Mouse (Mus musculus) T-helper 2 cell (primary cell): ENCODE data around the gene Batf3.
"Not testable (repeated sequence)": the region's sequence is repeated elsewhere in the genome, so short reads cannot be mapped to it uniquely, and the experiment has no call there.

Source experiments
- in situ Hi-C: fragments of 300-600 bp; cut with MboI, MseI; formaldehyde crosslinking; loops from one replicate; pipeline ENCODE4 v1.15.1; 2025; ENCODE audit warnings: high pct_unique_total_duplicates

Gene Batf3

DNA sequence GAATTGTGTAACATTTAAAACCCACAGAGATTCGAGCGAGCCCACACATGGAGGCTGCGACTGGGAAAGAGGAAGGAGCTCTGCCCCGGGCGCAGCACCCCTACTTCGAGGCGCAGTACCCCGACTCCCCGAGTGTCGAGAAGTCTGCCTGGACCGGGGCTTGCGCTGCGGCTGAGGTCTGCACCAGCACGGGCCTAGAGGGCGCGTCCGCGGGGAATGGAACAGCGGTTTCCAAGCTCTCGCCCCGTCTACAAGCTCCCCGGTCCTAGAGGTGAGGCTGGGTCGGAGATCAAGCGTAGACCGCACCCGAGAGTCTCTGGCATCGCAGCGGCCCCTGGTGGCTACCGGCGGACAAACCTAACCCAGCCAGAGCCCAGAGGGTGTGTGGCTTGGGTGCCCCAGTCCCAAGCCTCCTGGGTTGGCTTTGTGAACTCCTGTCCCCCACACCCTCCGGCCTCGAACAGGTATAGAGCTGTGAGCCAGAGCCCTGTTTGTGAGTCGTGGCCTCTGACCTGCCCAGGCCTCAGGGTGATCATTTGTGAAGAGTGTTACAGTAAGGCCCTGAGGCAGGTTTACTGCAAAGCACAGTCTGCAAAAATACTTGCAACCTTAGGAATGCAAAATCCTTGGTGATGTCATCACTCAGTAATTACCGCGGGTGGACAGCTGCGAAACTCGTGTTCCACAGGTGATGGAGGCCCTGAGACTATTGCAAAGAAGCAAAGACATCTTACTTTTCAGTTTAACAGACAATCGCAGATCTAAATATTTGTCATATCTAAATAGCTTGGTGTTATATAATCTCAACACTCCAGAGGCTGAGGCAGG is 28.4 kb downstream of the Batf3 start:
- in situ Hi-C loops: loop anchor here (5.0 kb wide), 1 partner anchor 39 kb away; no protein-coding TSS in a partner anchor

DNA sequence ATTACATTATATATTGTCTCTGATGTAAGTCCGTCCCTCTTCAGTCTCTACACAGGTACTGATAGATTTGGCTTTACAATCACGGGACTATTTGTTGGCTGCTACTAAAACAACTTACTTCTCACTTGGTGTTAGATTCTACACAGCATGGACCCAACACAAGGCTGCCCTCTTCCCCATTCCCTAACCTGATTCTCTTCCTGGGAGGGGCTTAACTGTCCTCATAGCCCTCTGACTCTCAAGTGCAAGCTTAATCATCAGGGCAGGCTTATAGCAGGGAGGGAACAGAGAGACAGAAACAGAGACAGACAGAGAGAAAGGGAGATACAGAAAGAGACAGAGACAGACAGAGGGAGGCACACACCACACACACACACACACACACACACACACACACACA is 34.0 kb downstream of the Batf3 start:
- in situ Hi-C loops: no loop called here

DNA sequence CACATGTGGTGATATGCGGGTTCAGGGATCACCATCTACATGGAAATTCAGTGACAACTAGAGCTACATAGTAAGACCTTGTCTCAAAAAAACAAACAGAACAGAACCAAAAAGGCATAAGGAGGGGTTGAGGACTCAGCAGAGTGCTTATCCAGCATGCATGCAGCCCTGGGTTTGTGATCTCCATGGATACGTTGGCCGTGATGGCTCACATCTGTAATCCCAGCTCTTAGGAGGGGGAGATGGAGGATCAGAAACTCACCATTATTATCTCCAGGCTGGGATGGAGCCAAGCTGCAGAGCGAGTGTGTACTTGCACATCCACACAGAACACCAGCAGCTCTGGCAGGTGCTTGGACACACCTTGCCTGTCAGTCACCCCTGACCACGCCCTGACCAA is 34.6 kb downstream of the Batf3 start:
- in situ Hi-C loops: no loop called here

DNA sequence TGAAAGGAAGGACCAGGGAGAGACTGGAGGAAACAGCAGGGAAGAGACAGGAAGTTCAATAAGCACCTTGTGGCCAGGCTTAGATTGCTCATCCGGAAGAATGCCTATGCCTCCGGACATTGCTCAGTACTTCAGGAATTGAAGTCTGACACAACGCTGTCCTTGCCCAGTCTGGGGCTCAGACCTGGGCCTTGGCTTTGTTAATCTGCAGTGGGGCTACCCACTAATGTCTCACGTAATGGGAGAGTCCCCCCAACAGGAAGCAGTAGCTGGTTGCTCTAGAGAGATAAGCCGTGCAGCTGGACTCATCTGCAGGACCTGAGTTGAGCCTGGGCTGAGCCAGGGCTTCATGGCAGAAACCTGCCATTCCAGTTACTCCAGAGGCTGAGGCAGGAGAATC is 35.3 kb downstream of the Batf3 start:
- in situ Hi-C loops: no loop called here

DNA sequence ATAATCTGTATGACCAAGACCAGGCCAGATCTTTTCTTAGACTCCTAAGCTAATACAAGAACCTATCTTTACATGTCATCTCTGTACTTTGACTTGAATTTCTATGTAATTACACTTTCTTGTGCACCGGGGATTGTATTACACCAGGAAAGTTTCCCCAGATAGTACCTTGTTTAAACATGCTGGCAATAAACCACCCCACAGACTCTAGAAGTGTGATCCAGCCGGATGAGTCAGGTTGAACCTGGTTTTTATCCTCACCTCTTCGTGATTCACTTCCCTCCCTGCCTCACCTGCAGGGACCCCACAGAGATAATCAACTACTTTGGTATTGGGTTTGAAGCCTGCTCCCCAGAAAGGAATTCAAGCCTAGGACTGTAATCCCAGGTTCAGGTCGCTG is 37.8 kb downstream of the Batf3 start:
- in situ Hi-C loops: no loop called here

DNA sequence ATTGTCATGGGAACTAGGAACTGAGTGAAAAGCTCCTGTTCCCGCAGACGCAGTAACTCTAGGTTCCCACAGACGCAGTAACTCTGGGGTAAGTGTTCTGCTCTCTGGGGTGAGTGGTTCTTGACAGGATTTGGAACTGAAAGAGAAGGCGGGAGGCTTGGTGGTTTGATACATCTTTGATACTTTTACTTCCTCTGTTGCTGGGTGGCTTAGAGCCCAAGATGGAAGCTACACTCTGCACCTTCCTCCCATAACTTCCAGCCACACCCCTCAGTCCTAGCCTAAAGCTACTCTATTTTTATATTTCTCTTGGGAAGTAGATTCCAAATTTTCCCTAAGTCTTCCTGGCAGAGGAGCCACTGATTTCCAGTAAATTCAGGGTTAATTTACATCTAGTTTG is 40.8 kb downstream of the Batf3 start:
- in situ Hi-C loops: no loop called here

DNA sequence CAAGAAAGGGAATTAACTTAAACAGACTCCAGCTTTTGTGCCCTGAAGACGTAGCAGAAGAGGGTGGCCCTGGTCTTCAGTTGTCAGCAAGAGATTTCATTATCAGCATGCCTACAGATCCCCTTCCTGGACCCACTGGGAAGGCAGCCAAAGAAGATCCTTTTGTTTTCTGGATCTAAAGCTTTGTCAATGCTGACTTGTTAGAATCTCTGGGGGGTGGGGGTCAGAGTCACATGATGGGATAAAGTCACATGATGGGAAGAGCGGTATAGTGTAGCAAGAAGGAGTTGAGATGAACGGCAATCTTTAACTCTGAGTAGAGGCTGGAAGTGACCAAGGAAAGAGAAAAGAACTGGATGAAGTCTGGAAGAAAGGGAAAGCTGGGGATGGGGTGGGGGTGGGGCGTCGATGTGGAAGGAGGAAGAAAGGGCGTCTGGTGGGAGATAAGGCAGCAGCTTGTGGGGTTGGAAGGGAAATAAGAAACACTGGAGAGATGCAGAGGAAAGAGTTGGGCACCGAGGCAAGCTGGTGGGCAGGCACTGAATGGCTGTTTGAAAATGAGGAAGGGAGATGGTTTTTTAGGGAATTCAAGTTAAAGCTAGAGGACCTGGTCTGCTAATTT is 41.3 kb downstream of the Batf3 start:
- in situ Hi-C loops: no loop called here

DNA sequence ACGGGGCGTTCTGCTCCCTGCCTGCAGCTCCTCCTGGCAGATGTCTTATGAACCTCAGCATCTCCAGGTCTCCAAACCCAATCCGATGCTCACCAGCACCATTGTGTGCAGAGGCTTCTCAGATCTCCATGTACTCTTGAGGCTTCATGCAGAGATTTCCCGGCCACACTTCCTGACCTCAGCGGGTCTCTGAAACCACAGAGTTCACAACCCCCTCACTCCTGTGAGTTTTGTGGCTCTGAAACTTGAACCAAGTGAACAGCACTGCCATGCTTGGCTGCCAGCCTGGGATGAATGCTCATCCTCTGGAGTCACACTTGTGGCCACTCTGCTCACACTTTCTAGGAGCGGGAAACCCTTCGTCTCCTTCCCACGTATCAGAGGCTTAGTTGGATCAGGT is 43.3 kb downstream of the Batf3 start:
- in situ Hi-C loops: no loop called here

DNA sequence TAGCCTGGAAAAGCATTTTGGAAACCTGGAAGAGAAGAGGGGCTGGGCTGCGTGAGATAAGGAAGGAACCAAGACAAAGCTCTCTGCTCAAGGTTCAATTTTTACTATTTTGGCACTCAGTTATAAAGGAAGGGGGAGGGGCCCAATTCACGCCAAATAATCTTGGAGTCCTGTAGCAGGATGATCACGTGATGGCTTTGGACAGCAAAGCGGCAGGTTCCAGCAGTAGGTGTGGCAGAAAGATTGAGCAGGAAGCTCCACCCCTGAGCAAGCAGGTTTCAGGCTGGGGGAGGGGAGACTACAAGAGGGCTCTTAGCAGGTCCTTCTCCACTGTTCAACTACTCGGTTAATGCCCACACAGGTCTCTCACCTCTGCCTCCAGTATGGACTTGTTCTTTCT is 51.8 kb downstream of the Batf3 start:
- in situ Hi-C loops: not testable (repeated sequence)

DNA sequence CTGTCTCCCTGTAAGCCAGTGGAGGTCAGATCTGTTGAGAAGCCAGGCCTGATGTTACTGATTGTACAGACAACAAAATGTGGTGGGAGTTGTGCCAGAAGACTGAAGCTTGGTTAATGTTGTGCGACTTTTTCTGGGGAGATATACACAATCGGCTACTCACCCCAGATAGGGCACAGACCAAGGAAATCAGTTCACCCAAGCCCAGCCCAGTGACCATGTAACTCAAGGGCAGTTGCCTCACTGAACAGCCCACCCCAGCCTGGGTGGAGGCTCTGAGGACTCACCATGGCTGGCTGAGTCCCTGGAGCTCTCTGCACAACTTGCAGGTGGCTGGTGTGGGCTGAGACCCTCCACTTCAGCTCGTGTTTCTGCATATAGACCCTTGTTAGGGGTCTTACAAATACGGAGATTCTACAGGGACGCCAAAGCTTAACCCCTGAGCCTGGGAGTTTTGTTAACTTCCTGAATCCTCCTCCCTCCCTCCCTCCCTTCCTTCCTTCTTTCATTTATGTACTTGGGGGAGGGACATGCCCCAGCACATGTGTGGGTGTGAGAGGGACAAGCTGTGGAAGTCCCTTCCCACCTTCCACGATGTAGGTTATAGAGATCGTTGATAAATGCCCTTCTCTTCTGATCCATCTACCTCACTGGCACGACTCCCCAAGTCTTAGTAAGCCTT is 53.4 kb downstream of the Batf3 start:
- in situ Hi-C loops: no loop called here

DNA sequence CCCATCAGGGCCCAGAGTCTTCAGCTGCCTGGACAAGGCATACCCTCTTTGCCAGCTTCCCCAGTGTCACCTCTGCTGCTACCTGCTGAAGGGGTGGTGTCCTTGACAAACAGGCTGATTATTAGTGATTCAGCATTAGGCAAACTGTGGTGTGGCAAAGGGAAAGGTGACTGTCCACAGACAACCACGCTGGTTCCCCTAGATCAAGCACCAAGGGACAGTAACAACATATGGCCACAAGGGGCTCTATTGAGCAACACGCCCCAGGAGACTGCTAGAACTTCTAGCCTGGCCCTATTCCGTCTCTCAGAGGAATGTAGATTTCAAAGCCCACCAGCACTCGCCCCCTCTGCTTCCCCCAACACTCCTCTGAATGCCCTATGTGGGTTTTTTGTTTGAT is 55.4 kb downstream of the Batf3 start:
- in situ Hi-C loops: no loop called here

DNA sequence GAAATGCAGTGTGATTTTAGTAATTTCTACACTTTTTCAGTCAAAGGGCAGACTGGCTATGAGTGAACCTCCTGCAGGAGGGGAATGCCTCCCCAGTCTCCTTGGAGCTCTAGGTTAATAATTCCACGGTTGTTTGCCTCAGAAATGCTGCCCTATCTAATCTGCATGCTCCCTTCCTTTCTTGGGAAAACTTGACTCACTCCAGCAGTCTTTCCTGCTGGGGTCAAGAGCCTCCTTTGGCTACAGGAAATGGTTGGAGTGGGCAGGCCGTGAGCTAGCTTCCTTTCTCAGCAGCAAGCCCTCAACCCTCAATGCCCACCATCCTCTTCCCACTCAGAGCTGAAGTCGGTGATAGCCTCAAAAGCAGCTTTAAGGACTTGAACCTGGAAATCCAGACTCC is 56.7 kb downstream of the Batf3 start:
- in situ Hi-C loops: no loop called here
